Mouse (Mus musculus) hindbrain, embryonic 14.5 days (tissue): ENCODE measurements around the gene Adcy6. TPM values are rescaled to one million over a fixed set of nuclear protein-coding genes. Genes with fewer than 3 reads are reported as not detected.

Source experiments
- ATAC-seq: fragments of 200-750 bp; cut with Nextera tagmentation; 2 replicates; pipeline ENCODE4 v1.8.0; 2017; ENCODE audit warnings: moderate number of reproducible peaks, mild to moderate bottlenecking, moderate TSS enrichment, moderate library complexity; ENCODE audit not compliant: low FRiP score
- DNase-seq: peaks from one replicate; pipeline ENCODE4 v3.0.0-alpha.2; 2015; ENCODE audit warnings: low spot score
- H3K27ac ChIP-seq: fragments of 300-500 bp; sonication (generic); 2 replicates; pipeline ENCODE4 v1.5.1; 2014; ENCODE audit warnings: mild to moderate bottlenecking, moderate library complexity
- H3K27me3 ChIP-seq: fragments of 300-500 bp; sonication (generic); 2 replicates; pipeline ENCODE4 v1.6.1; 2014; ENCODE audit warnings: mild to moderate bottlenecking, low read length, mixed read lengths; ENCODE audit not compliant: control insufficient read depth, insufficient read depth
- H3K36me3 ChIP-seq: fragments of 300-500 bp; sonication (generic); replicated peaks from 2 replicates; pipeline ENCODE4 v1.6.1; 2014; ENCODE audit not compliant: control insufficient read depth, insufficient read depth
- H3K4me1 ChIP-seq: fragments of 300-500 bp; sonication (generic); replicated peaks from 2 replicates; pipeline ENCODE4 v1.6.1; 2014; ENCODE audit warnings: antibody characterized with exemption, low read length, mixed read lengths; ENCODE audit not compliant: control insufficient read depth, insufficient read depth
- H3K4me2 ChIP-seq: fragments of 300-500 bp; sonication (generic); replicated peaks from 2 replicates; pipeline ENCODE4 v1.6.1; 2014; ENCODE audit warnings: mild to moderate bottlenecking, moderate library complexity
- H3K4me3 ChIP-seq: fragments of 300-500 bp; sonication (generic); replicated peaks from 2 replicates; pipeline ENCODE4 v1.5.1; 2014; ENCODE audit warnings: mild to moderate bottlenecking, low read length
- H3K9ac ChIP-seq: fragments of 300-500 bp; sonication (generic); 2 replicates; pipeline ENCODE4 v1.6.1; 2014
- H3K9me3 ChIP-seq: fragments of 300-500 bp; sonication (generic); 2 replicates; pipeline ENCODE4 v1.6.1; 2016; ENCODE audit warnings: low read length; ENCODE audit not compliant: control insufficient read depth
- WGBS: fragments of 180-500 bp; shearing (Covaris S2); extraction: QIAGEN DNeasy Blood & Tissue Kit; methylation state at CpG from one replicate; pipeline ENCODE4 v1.1.7; 2014; 5-methylcytosine and 5-hydroxymethylcytosine counted together
- polyA plus RNA-seq: library from polyadenylated mRNA; unstranded; fragments of >200 nt; fragmentation: Nextera tagmentation; extraction: Ambion mirVana; gene quantifications from 2 replicates; pipeline ENCODE4 v1.2.1, GENCODE M21; 2014

Adcy6 gene
- polyA plus RNA-seq, 1 experiment from 2014 or later: 11.0 TPM

- no peak overlapping the region for H3K4me3 ChIP-seq
- H3K4me2 ChIP-seq: no peak overlapping the region
- no peak for DNase-seq
- H3K27ac ChIP-seq: no peak overlapping the region
- H3K4me1 ChIP-seq: no peaks in the 10 kb centered on the region
- H3K9ac ChIP-seq: no peak overlapping the region
- peaks cover 98% of the 10 kb centered on the region for H3K36me3 ChIP-seq
- H3K27me3 ChIP-seq: no peaks in the 10 kb centered on the region
- ATAC-seq: no peak
- 87% methylated on average over 12 of the region's 12 CpGs for WGBS
- H3K9me3 ChIP-seq: no peaks in the 10 kb centered on the region
These were observed 34.5 kb upstream of the Adcy6 start for GRCm38 (mm10) chr15:98644406-98644805.

- DNase-seq (no peak), ATAC-seq (no peak)
- WGBS: 49% methylated on average over 8 of the region's 8 CpGs
- Histone ChIP-seq H3K27me3 (no peaks in the 10 kb centered on the region), H3K27ac (no peak overlapping the region), H3K4me1 (peaks cover 24% of the 10 kb centered on the region), H3K36me3 (peaks cover 61% of the 10 kb centered on the region), H3K4me2 (no peak overlapping the region), H3K4me3 (no peak overlapping the region), H3K9me3 (no peaks in the 10 kb centered on the region), H3K9ac (no peak overlapping the region)
These were observed 30.3 kb upstream of the Adcy6 start for GRCm38 (mm10) chr15:98640157-98640556.

GRCm38 (mm10) chr15:98637155-98637554 is 27.3 kb upstream of the Adcy6 start:
- H3K9ac ChIP-seq: peak overlapping the region; percentile 81; the same call in 1 of the 2 replicates
- peaks cover 32% of the 10 kb centered on the region for H3K4me1 ChIP-seq
- DNase-seq (no peak), ATAC-seq (no peak)
- 23% methylated on average over 3 of the region's 3 CpGs for WGBS
- no peaks in the 10 kb centered on the region for H3K27me3 ChIP-seq
- H3K36me3 ChIP-seq: peaks cover 31% of the 10 kb centered on the region
- peak overlapping the region; percentile 68 for H3K4me2 ChIP-seq
- H3K4me3 ChIP-seq: no peak overlapping the region
- no peaks in the 10 kb centered on the region for H3K9me3 ChIP-seq
- no peak overlapping the region for H3K27ac ChIP-seq

GRCm38 (mm10) chr15:98636517-98636916 is 26.6 kb upstream of the Adcy6 start:
- H3K4me1 ChIP-seq: peaks cover 37% of the 10 kb centered on the region
- H3K27ac ChIP-seq: no peak overlapping the region
- WGBS: 23% methylated on average over 5 of the region's 5 CpGs
- DNase-seq (peak; percentile 62), ATAC-seq (no peak)
- no peaks in the 10 kb centered on the region for H3K27me3 ChIP-seq
- H3K36me3 ChIP-seq: peaks cover 24% of the 10 kb centered on the region
- H3K4me3 ChIP-seq: peak overlapping the region; percentile 58
- peak overlapping the region; percentile 81 for H3K9ac ChIP-seq
- H3K9me3 ChIP-seq: no peaks in the 10 kb centered on the region
- H3K4me2 ChIP-seq: peak overlapping the region; percentile 68

- H3K36me3 ChIP-seq: peaks cover 13% of the 10 kb centered on the region
- H3K4me3 ChIP-seq: peak overlapping the region; percentile 58
- H3K4me1 ChIP-seq: peaks cover 37% of the 10 kb centered on the region
- WGBS: under 1% methylated on average over 20 of the region's 21 CpGs
- no peaks in the 10 kb centered on the region for H3K9me3 ChIP-seq
- DNase-seq (no peak), ATAC-seq (peak; percentile 9)
- H3K27ac ChIP-seq: peak overlapping the region; percentile 93
- H3K27me3 ChIP-seq: no peaks in the 10 kb centered on the region
- H3K4me2 ChIP-seq: peak overlapping the region; percentile 68
- peak overlapping the region; percentile 81 for H3K9ac ChIP-seq
These were observed 25.5 kb upstream of the Adcy6 start for GRCm38 (mm10) chr15:98635291-98635841.

- Histone ChIP-seq H3K4me2 (peak overlapping the region; percentile 68), H3K9ac (peak overlapping the region; percentile 81), H3K4me1 (peaks cover 37% of the 10 kb centered on the region), H3K4me3 (peak overlapping the region; percentile 58), H3K9me3 (no peaks in the 10 kb centered on the region), H3K27ac (peak overlapping the region; percentile 93), H3K36me3 (peaks cover 5% of the 10 kb centered on the region), H3K27me3 (no peaks in the 10 kb centered on the region)
- under 1% methylated on average over 41 of the region's 65 CpGs for WGBS
- peak; percentile 67 for ATAC-seq
- peak; percentile 74 for DNase-seq
These were observed 24.7 kb upstream of the Adcy6 start for GRCm38 (mm10) chr15:98634541-98635081.

GRCm38 (mm10) chr15:98633822-98634470 is 24.1 kb upstream of the Adcy6 start:
- Histone ChIP-seq H3K9ac (peak overlapping the region; percentile 81), H3K27me3 (no peaks in the 10 kb centered on the region), H3K4me2 (peak overlapping the region; percentile 68), H3K4me3 (peak overlapping the region; percentile 58), H3K9me3 (no peaks in the 10 kb centered on the region), H3K27ac (peak overlapping the region; percentile 93), H3K4me1 (peaks cover 42% of the 10 kb centered on the region), H3K36me3 (no peaks in the 10 kb centered on the region)
- WGBS: under 1% methylated on average over 25 of the region's 25 CpGs
- no peak for DNase-seq
- ATAC-seq: peak; percentile 8; the same call in 1 of the 2 replicates

- H3K36me3 ChIP-seq: no peaks in the 10 kb centered on the region
- H3K9me3 ChIP-seq: no peaks in the 10 kb centered on the region
- peak overlapping the region; percentile 81 for H3K9ac ChIP-seq
- H3K27ac ChIP-seq: peak overlapping the region; percentile 93
- H3K4me3 ChIP-seq: peak overlapping the region; percentile 58
- H3K27me3 ChIP-seq: no peaks in the 10 kb centered on the region
- H3K4me1 ChIP-seq: peaks cover 53% of the 10 kb centered on the region
- peak overlapping the region; percentile 68 for H3K4me2 ChIP-seq
- DNase-seq (no peak), ATAC-seq (no peak)
- WGBS: 0% methylated on average over 4 of the region's 4 CpGs
These were observed 23.0 kb upstream of the Adcy6 start for GRCm38 (mm10) chr15:98632921-98633320.

- DNase-seq (peak; percentile 62), ATAC-seq (peak; percentile 32)
- Histone ChIP-seq H3K36me3 (no peaks in the 10 kb centered on the region), H3K27ac (peak overlapping the region; percentile 93), H3K4me2 (peak overlapping the region; percentile 68), H3K4me3 (peak overlapping the region; percentile 58), H3K4me1 (peaks cover 48% of the 10 kb centered on the region), H3K9ac (peak overlapping the region; percentile 81), H3K27me3 (no peaks in the 10 kb centered on the region), H3K9me3 (no peaks in the 10 kb centered on the region)
- under 1% methylated on average over 25 of the region's 25 CpGs for WGBS
These were observed 22.4 kb upstream of the Adcy6 start for GRCm38 (mm10) chr15:98632107-98632744.
